Mouse (Mus musculus) heart, adult 18-20 months (tissue): ENCODE measurements at regions not wholly inside any gene's neighbourhood (a gene's known extent, or its start where the extent isn't known, plus 50 kb on each side); places are given as distances from the start of the nearest gene placed in this dataset.
"Not testable (repeated sequence)": the region's sequence is repeated elsewhere in the genome, so short reads cannot be mapped to it uniquely, and the experiment has no call there.

Experiments
- DNase-seq, 2 experiments: peaks; one replicate each; pipeline ENCODE4 v3.0.0; 2021 to 2022; ENCODE audit warnings: mixed read lengths in 1 of 2

GRCm38 (mm10) chr12:22951956-22952355 is 828.1 kb downstream of the Gm10330 start:
- peak; percentile 1 to 26 for DNase-seq

DNA sequence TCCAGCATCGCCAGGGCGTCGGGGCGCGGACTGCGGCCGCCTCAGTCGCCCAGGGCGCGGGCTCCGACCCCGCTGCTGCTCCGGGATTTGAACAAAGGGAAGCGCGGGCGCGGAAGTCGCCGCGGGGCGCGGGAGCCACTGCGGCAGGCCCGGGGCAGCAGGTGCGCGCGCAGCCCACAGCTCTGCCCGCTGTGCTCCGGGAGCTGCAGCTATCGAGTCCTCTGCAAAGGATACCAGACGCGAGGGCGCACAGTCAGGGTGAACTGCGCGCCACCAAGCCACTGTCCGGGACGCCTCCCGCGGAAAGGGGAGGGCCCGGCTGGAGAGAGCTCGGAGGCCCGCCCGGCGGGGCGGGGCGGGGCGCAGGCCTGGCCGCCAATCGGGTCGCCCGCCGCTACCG is 873.9 kb downstream of the Gm10330 start:
- not testable (repeated sequence) for DNase-seq
